Mouse (Mus musculus) cerebellum, adult 2 months (tissue): Measurements from ENCODE around the gene Speer2. TPM values are rescaled to one million over a fixed set of nuclear protein-coding genes. Genes with fewer than 3 reads are reported as not detected.

ENCODE experiments used
- DNase-seq, 2 experiments: peaks; one replicate each; pipeline ENCODE4 v3.0.0; 2021
- H3K27ac ChIP-seq: fragments of 200-500 bp; 2 replicates; pipeline ENCODE4 v1.5.1; 2012; ENCODE audit warnings: low read length, control low read depth, inconsistent platforms; ENCODE audit not compliant: insufficient read depth
- H3K27me3 ChIP-seq: fragments of 200-500 bp; 2 replicates; pipeline ENCODE4 v1.6.1; 2012; ENCODE audit warnings: inconsistent platforms, mild to moderate bottlenecking, low read length, moderate library complexity; ENCODE audit not compliant: control insufficient read depth, insufficient read depth
- H3K4me1 ChIP-seq: fragments of 200-500 bp; 2 replicates; pipeline ENCODE4 v1.6.1; 2011; ENCODE audit warnings: low read length; ENCODE audit not compliant: control insufficient read depth, insufficient read depth
- H3K4me3 ChIP-seq: fragments of 200-500 bp; replicated peaks from 2 replicates; pipeline ENCODE3; 2011; ENCODE audit warnings: mild to moderate bottlenecking, low read depth, low read length, control low read depth; ENCODE audit not compliant: insufficient read depth
- CTCF ChIP-seq: fragments of 200-500 bp; IDR thresholded peaks from 2 replicates; pipeline ENCODE4 v1.5.1; 2011; ENCODE audit warnings: low read depth, mild to moderate bottlenecking, control low read depth, low read length, moderate library complexity, borderline replicate concordance; ENCODE audit not compliant: insufficient read depth
- POLR2A ChIP-seq: fragments of 200-500 bp; IDR thresholded peaks from 2 replicates; pipeline ENCODE4 v1.6.1; 2011; ENCODE audit warnings: low read length, control low read depth, borderline replicate concordance; ENCODE audit not compliant: insufficient read depth
- WGBS: fragments of 180-500 bp; shearing (Covaris S2); methylation state at CpG from one replicate; pipeline ENCODE4 v1.1.7; 2018; 5-methylcytosine and 5-hydroxymethylcytosine counted together
- polyA plus RNA-seq: library from polyadenylated mRNA; depleted of rRNA; stranded (reverse); fragments of >200 nt; gene quantifications from 2 replicates; pipeline ENCODE4 v1.2.3, GENCODE M21; 2012; rRNA removed

The Speer2 gene
- polyA plus RNA-seq, result not detected in 2 replicates

DNA sequence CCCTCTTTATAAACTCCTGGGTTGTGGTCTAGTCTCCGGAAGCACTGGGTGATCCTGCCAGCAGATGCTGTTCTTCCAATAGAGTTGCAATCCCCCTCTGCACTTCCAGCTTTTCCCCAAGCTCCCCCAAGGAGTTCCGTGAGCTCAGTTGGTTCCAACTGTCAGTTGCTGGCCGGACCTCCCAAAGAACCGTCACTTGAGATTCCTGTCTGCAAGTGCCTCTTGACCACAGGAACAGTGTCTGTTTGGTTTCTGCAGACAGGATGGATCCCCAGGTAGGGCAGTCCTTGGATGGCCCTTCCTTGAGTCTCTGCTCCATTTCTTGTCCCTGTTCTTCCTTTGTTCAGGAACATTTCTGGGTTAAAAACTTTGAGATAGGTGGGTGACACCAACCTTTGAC, at the start of gene Speer2:
Gene Speer2 (minus strand): TSS at position 101 of the 400 bp plus-strand sequence.
- H3K27me3 ChIP-seq, result no peaks in the 10 kb centered on the region
- WGBS, result 86% methylated on average over 4 of the region's 4 CpGs
- TF ChIP-seq CTCF (no peak), POLR2A (no peak)
- H3K4me3 ChIP-seq, result no peak within 1 kb of the TSS
- DNase-seq, result no peak
- no peaks in the 10 kb centered on the region for H3K4me1 ChIP-seq
- H3K27ac ChIP-seq, result no peak within 1 kb of the TSS

DNA sequence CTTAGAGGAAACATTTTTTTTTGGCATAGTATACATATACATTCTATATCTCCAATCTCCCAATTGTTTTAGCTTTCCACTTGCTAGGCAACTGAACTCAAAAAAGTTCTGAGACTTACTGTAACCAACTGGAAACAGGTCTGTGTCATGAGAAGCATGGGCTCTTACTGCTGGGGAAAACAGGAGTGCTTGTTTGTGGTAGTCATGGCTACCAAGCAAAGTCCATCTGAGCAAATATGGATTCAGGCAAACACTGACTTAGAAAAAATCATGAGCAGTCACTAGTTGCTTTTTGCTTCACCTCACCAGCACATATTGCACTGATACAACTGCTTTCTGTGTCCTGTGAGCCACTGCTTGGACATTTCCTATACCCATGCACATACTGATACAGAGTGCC, 40.8 kb upstream of the Speer2 start:
- H3K4me3 ChIP-seq, result no peak overlapping the region
- H3K27me3 ChIP-seq, result no peaks in the 10 kb centered on the region
- no peak for DNase-seq
- no peaks in the 10 kb centered on the region for H3K4me1 ChIP-seq
- TF ChIP-seq CTCF, result no peak
- no peak for TF ChIP-seq POLR2A
- no peak overlapping the region for H3K27ac ChIP-seq

DNA sequence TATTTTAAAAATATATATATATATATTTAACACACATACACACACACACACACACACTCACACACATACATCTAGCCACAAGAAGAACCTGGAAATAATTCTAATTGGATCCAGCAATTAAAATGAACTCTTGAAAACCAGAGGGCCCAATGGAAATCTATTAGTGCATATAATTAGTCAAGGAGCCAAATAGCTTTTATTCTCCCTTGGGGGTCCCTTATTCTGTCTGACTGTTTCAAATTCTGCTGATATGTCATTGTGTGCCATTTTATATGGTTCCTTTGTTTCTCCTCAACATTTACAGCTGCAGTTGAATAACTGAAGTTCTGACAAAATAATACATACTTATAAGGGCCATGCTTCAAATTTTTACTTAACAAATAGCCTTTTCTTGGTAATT, 17.2 kb upstream of the Speer2 start:
- no peak overlapping the region for H3K27ac ChIP-seq
- no peak for DNase-seq
- no peak overlapping the region for H3K4me3 ChIP-seq
- no peaks in the 10 kb centered on the region for H3K27me3 ChIP-seq
- TF ChIP-seq CTCF, result no peak
- no peak for TF ChIP-seq POLR2A
- H3K4me1 ChIP-seq, result no peaks in the 10 kb centered on the region

DNA sequence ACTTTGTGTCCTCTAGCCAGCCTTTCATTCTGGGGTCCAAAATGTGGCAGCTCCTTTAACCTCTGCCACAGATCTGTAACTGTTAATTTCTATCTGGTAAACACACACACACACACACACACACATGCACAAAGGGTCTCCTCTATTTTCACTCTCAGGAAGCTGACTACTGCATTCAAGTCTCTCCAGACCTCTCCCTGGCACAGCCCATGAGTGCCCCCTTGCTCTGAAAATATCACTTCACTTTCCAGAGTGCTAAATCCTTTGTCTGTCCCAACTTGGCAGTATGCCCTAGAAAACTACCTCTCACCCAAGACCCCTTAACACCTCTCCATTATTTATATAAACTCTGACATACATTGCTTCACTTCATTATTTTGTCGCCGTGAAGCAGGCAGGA, 26.9 kb downstream of the Speer2 start:
- no peak for TF ChIP-seq POLR2A
- TF ChIP-seq CTCF, result no peak
- no peak overlapping the region for H3K27ac ChIP-seq
- no peaks in the 10 kb centered on the region for H3K27me3 ChIP-seq
- H3K4me3 ChIP-seq, result no peak overlapping the region
- no peak for DNase-seq
- 90% methylated on average over 2 of the region's 2 CpGs for WGBS
- no peaks in the 10 kb centered on the region for H3K4me1 ChIP-seq

DNA sequence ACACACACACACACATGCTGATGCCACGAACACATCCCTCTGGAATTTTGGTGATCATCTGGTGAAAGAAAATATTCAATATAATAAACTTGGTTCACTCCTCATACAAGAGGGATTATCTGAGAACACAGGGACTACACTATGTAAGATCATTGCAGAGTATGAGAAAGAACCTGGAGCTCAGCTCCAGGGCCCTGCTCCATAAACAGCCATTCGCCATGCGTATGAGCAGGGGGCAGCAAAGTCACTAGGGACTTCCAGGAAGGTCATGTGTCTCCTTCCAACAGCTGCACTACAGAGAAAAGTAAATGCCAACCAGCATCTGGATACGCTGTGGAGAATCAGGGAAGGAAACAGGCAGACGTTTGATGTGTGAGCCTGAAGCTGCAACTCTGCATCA, 49.9 kb downstream of the Speer2 start:
- Histone ChIP-seq H3K27me3 (no peaks in the 10 kb centered on the region), H3K27ac (no peak overlapping the region), H3K4me3 (no peak overlapping the region), H3K4me1 (no peaks in the 10 kb centered on the region)
- no peak for DNase-seq
- 73% methylated on average over 5 of the region's 5 CpGs for WGBS
- no peak for TF ChIP-seq POLR2A
- no peak for TF ChIP-seq CTCF
